Comparison of ENCODE assay signal across 16 mouse cellular contexts in genomic region chr13:112004126-112004525, GRCm38 (mm10).
DNase-seq lines count a peak whose midpoint lies in the region; ATAC-seq lines count a peak whose summit lies in the region.
"Had no signal": no experiment of that assay in that cellular context is flagged by ENCODE, and none has a peak within 500 bp of the region (broad histone marks: within the 10 kb centered on the region; RNA-seq: fewer than 3 reads in every experiment).

No protein-coding gene starts in this region.

- no peak for ATAC-seq in CD4-positive, CD25-positive, alpha-beta regulatory T cell, adult 4 months
- peak; percentile 28 for ATAC-seq in monocyte, adult 5-6 weeks (replicated peaks; ENCODE audit: insufficient number of reproducible peaks, low FRiP score, low TSS enrichment, poor library complexity, severe bottlenecking)
- ATAC-seq: forebrain, embryonic 15.5 days; intestine, embryonic 16.5 days; midbrain, embryonic 16.5 days had no signal

- DNase-seq in CD4-positive, CD25-positive, alpha-beta regulatory T cell, adult 2 months (ENCODE audit: low read depth, low spot score) = peak; percentile 31
- peak; percentile 45 for DNase-seq in lung, postnatal 36 days
- no peak for DNase-seq in lung, postnatal 4 days
- peak; percentile 19 for DNase-seq in T-cell, adult 2 months (ENCODE audit: low spot score)
- DNase-seq in right cerebral cortex, postnatal 14 days = no peak
- DNase-seq in frontal cortex, postnatal 25 days (ENCODE audit: low spot score in 2 of 2) = no peak
- DNase-seq: adrenal gland, adult 2 months; cerebellum, adult 9-10 months; heart, postnatal 4 days; liver, embryonic 13.5 days; right cerebral cortex, adult 18-20 months had no signal

Comparison
In these comparisons a context has a peak if more than half of its experiments do, and no peak if none do; other contexts are left out.
1. DNase-seq: peak in CD4-positive, CD25-positive, alpha-beta regulatory T cell, adult 2 months (single experiment), lung, postnatal 36 days (single experiment) and T-cell, adult 2 months (single experiment); none in lung, postnatal 4 days (0 of 2), right cerebral cortex, postnatal 14 days (single experiment) and frontal cortex, postnatal 25 days (0 of 2).